Mouse (Mus musculus): ENCODE data around the gene Ltbp2. TPM values are rescaled to one million over a fixed set of nuclear protein-coding genes. Genes with fewer than 3 reads are reported as not detected.

Ltbp2 gene
- polyA plus RNA-seq, 1 experiment from 2014 or later: 0.93 TPM

DNA sequence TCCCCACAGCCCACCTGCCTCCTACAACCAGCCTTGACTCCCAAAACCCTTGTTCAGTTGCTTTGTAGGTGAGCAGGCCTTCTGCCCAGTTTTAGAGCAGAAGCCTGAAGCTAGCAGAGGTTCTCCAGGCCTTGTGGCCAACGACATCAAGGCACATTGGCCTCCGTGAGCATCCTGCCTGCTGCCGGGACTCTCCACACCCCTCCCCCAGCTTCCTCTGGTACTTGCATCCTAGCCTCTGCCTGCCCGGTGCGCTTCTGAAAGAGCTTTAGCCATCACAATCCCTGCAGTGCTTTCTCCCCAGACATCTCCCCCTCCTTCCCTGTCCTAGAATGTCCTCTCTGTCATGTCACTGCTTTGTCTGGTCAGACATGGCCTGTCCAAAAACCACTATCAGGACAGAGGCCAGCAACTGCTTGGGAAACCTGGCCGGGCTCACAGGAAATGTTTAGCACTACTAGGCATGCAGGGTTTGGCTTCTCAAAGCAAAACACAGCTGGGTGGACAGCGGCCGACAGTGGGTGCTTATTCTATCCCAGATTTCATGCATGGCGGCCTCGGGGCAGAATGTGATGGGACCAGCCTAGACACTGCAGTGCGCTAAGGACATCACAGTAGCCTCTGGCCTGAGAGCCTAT is 24.8 kb downstream of the Ltbp2 start:
- WGBS: 35% methylated on average over 11 of the region's 11 CpGs
- peaks cover 27% of the 10 kb centered on the region; the same call in 1 of the 2 replicates for H3K4me1 ChIP-seq

DNA sequence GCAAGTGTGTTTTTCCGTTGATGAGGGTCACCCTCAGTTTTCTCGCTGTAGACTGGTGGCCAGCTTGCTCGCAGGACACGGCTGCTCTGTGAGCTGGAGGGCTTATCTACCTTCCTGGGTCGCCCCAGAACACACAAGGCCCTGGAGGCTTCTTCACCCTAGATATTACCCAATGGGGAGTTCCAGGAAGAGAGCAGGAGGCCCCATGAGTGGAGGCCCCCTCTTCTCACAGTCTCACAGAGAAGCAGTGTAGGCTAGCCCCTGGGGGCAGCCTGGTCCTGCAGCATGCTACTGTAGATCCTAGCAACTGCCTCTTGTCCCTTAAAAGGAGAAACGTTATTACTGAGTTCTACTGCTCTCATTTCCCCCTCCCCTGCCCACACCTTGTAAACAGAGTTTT is 28.4 kb downstream of the Ltbp2 start:
- Histone ChIP-seq H3K9me3 (no peaks in the 10 kb centered on the region), H3K36me3 (no peaks in the 10 kb centered on the region), H3K4me2 (replicated peaks) (no peak overlapping the region), H3K4me3 (no peak overlapping the region), H3K4me1 (peaks cover 44% of the 10 kb centered on the region), H3K27ac (peak overlapping the region; percentile 50), H3K27me3 (no peaks in the 10 kb centered on the region), H3K9ac (no peak overlapping the region)
- ATAC-seq (ENCODE audit: insufficient number of reproducible peaks, insufficient read depth, low FRiP score, low TSS enrichment): no peak
- 63% methylated on average over 6 of the region's 6 CpGs for WGBS

More for the DNA sequence above, 24.8 kb downstream of the Ltbp2 start:
- H3K27ac ChIP-seq: no peak overlapping the region
- no peaks in the 10 kb centered on the region for H3K9me3 ChIP-seq
- H3K9ac ChIP-seq: no peak overlapping the region
- ATAC-seq (ENCODE audit: insufficient number of reproducible peaks, insufficient read depth, low FRiP score, low TSS enrichment): no peak
- no peak overlapping the region; the same call in 1 of the 2 replicates for H3K4me2 ChIP-seq (replicated peaks)
- H3K36me3 ChIP-seq: no peaks in the 10 kb centered on the region
- H3K4me3 ChIP-seq: no peak overlapping the region
- no peaks in the 10 kb centered on the region for H3K27me3 ChIP-seq

DNA sequence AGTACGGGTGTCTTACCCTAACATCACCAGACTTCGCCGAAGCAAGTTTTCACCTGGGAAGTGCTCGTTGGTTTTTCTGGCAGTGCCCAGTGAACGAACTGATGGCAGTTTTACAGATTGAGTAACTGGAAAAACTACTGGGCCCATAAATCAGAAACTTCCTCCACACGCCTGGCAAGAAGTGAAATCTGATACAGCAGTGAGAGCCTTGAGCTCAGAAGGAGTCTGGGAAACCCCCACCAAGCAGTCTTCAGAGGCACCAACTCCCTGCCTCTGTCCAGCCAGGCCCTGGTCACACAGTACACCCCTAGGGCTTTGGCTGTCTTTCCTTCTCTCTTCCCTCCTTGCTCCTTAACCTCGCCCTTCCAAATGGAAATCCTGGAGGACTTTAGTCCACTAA is 28.9 kb downstream of the Ltbp2 start:
- Histone ChIP-seq H3K36me3 (no peaks in the 10 kb centered on the region), H3K4me1 (peaks cover 47% of the 10 kb centered on the region), H3K4me2 (replicated peaks) (no peak overlapping the region), H3K4me3 (no peak overlapping the region), H3K9me3 (no peaks in the 10 kb centered on the region), H3K9ac (no peak overlapping the region), H3K27me3 (no peaks in the 10 kb centered on the region), H3K27ac (peak overlapping the region; percentile 50)
- WGBS: 32% methylated on average over 7 of the region's 7 CpGs
- ATAC-seq (ENCODE audit: insufficient number of reproducible peaks, insufficient read depth, low FRiP score, low TSS enrichment): no peak

DNA sequence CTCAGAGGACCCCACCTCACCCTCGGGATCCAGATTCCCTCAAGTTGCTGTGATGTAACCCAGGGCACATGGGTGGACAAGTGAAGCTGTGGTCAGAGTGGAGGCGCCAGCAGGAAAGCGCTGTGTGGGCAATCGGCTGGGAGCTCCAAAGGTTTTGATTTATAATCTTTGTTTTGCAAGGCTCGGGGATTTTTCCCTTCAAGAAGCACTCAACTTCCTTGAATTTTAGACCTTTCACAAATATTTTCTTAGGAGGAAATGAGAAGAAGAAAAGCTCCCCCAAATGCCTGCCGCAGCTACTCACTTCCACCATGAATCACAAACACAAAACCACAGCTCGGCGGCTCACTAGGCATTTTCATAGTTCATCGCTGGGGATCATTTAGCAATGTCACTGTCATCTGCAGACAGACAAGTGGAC is 29.7 kb downstream of the Ltbp2 start:
- no peak overlapping the region for H3K4me2 ChIP-seq (replicated peaks)
- WGBS: 64% methylated on average over 9 of the region's 9 CpGs
- ATAC-seq (ENCODE audit: insufficient number of reproducible peaks, insufficient read depth, low FRiP score, low TSS enrichment): no peak

DNA sequence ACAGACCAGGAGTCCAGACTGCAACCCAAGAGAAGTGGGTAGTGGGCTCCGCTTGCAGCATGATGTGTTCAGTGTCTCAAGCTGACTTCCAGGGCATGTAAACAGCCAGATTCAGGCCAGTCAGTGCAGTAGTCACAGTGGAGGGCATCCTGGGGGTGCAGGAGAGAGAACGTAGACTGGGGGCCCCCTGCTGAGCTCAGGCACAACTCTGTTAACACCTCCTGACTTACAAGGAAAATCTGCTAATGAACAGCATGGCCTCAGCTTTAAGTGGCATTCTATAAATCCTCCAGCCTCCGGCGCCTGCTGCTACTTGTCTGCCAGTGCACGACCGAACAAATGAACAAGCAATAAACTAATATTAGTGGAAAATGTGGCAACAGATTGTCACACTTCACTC is 33.6 kb downstream of the Ltbp2 start:
- 0 out of 2 replicates have a peak overlapping the region, but pooled peaks have one; percentile 23 for H3K27ac ChIP-seq
- peaks cover 47% of the 10 kb centered on the region for H3K4me1 ChIP-seq
- no peaks in the 10 kb centered on the region for H3K27me3 ChIP-seq
- no peaks in the 10 kb centered on the region for H3K9me3 ChIP-seq
- no peak overlapping the region for H3K4me3 ChIP-seq
- 66% methylated on average over 6 of the region's 6 CpGs for WGBS
- no peak for ATAC-seq (ENCODE audit: insufficient number of reproducible peaks, insufficient read depth, low FRiP score, low TSS enrichment)
- H3K36me3 ChIP-seq: no peaks in the 10 kb centered on the region
- no peak overlapping the region; the same call in 1 of the 2 replicates for H3K9ac ChIP-seq
- no peak overlapping the region for H3K4me2 ChIP-seq (replicated peaks)

More for the DNA sequence above, 29.7 kb downstream of the Ltbp2 start:
- Histone ChIP-seq H3K27ac (0 out of 2 replicates have a peak overlapping the region, but pooled peaks have one; percentile 36), H3K9ac (no peak overlapping the region), H3K36me3 (no peaks in the 10 kb centered on the region), H3K4me1 (peaks cover 49% of the 10 kb centered on the region), H3K4me3 (no peak overlapping the region), H3K27me3 (no peaks in the 10 kb centered on the region), H3K9me3 (no peaks in the 10 kb centered on the region)

DNA sequence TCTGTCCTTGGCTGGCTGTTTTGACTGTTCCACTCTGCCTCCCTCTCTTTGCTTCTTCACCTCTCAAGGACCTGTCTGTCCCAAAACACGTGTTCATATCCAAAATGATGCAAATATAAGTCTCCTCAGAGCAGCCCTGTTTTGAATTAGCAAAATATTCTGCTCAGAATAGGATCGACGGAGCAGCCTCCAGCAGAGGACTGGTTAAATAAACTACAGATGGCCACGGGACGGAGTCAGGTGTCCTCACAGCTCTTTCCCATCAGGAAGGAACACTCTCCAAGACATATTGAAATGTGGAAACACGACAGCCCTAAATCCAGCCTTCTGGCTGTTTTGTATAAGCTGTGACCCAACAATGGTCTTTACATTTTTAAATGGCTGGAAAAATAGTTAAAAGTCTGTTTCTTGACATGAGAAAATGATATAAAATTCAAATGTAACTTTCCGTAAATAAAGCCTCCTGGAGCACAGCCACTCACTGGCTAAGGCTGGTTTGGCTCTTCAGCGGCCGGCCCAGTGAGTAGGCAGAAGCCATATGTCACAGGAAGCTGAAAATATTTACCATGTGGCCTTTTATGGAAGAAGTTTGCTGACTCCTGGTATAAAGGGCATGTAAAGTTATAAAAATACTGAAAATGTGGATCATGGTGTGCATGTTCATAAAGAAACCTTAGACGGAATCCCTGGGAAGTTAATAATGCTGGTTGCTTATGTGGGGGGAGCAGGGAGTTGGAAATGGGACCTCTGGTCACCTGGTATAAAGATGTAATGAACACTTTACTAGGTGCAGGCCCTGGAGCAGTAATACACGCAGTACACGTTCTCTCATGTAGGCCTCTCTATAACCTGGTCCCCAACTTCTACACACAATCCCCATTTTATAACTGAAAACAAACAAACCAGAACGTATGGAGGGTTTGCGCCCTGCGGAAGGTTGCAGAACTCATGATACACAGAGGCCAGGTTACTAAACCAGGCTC is 34.9 kb downstream of the Ltbp2 start:
- Histone ChIP-seq H3K9ac (no peak overlapping the region), H3K4me3 (no peak overlapping the region), H3K27ac (peak overlapping the region; percentile 37), H3K36me3 (no peaks in the 10 kb centered on the region), H3K27me3 (no peaks in the 10 kb centered on the region), H3K9me3 (no peaks in the 10 kb centered on the region), H3K4me1 (peaks cover 34% of the 10 kb centered on the region), H3K4me2 (replicated peaks) (no peak overlapping the region)
- peak; percentile 69; the same call in 1 of the 2 replicates for ATAC-seq (ENCODE audit: insufficient number of reproducible peaks, insufficient read depth, low FRiP score, low TSS enrichment)
- 41% methylated on average over 15 of the region's 15 CpGs for whole genome bisulfite sequencing

DNA sequence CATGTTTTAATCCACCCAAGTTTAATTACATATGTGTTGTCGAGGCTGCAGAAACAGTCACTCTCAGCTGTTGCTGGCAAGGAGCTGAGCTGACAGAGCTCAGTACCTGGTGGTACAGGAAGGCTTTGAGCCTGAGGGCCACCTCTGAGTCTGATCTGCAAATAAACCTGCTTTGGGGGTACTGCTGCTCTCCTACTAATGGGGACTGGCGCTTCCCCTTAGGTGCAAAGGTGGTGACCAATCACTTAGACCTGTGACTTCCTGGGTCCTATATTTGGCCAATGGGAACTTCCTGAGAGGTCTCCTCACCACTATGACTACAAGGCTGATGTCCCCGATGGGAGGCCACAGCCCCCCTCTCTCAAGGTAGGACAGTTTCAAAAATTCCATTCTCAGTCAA is 35.6 kb downstream of the Ltbp2 start:
- peak; percentile 25; the same call in 1 of the 2 replicates for ATAC-seq (ENCODE audit: insufficient number of reproducible peaks, insufficient read depth, low FRiP score, low TSS enrichment)
- Histone ChIP-seq H3K9ac (no peak overlapping the region), H3K27me3 (no peaks in the 10 kb centered on the region), H3K4me3 (no peak overlapping the region), H3K36me3 (no peaks in the 10 kb centered on the region), H3K4me1 (peaks cover 32% of the 10 kb centered on the region), H3K9me3 (no peaks in the 10 kb centered on the region), H3K27ac (peak overlapping the region; percentile 37; the same call in 1 of the 2 replicates), H3K4me2 (replicated peaks) (no peak overlapping the region)
- WGBS: 57% methylated on average over 3 of the region's 3 CpGs

DNA sequence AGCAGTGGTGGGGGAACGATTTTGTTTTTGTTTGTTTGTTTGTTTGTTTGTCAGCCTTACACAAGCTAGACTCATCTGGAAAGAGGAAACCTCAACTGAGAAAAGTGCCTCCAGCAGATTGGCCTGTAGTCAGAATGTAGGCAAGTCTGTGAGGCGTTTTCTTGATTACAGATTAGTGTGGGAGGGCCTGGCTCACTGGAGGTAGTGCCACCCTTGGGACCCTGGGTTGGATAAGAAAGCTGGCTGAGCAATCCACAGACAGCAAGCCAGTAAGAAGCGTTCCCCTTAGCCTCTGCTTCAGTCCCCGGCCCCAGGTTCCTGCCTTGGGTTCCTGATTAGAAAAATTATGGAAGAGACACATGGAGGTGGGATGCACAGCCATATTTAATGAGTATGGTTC is 36.4 kb downstream of the Ltbp2 start:
- no peak overlapping the region for H3K27ac ChIP-seq
- H3K9me3 ChIP-seq: no peaks in the 10 kb centered on the region
- ATAC-seq (ENCODE audit: insufficient number of reproducible peaks, insufficient read depth, low FRiP score, low TSS enrichment): no peak
- WGBS: 83% methylated on average over 4 of the region's 4 CpGs
- H3K4me2 ChIP-seq (replicated peaks): no peak overlapping the region
- H3K27me3 ChIP-seq: no peaks in the 10 kb centered on the region
- no peak overlapping the region for H3K4me3 ChIP-seq
- H3K36me3 ChIP-seq: no peaks in the 10 kb centered on the region
- H3K9ac ChIP-seq: no peak overlapping the region
- H3K4me1 ChIP-seq: peaks cover 29% of the 10 kb centered on the region

DNA sequence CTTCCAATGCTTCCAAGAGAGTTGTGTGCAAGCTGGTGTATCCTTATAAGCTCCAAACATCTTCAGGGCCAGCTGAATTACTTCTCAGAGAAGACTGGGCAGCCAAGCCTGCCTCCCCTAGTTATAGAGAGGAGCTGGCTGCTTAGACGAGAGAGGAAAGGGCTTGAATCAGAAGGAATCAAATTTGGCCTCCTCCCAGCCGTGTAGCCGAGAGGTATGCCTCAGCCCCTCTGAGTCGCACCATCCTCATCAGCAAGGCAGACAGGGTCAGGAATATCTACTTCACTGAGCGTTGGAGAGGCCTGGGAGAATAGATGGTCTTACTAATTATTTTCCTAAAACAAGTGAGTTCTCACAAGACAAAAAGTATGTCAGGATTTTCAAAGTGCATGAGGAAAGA is 40.7 kb downstream of the Ltbp2 start:
- WGBS: 84% methylated on average over 5 of the region's 5 CpGs
- Histone ChIP-seq H3K36me3 (no peaks in the 10 kb centered on the region), H3K4me3 (no peak overlapping the region), H3K27ac (no peak overlapping the region), H3K27me3 (no peaks in the 10 kb centered on the region), H3K4me2 (replicated peaks) (no peak overlapping the region), H3K9me3 (no peaks in the 10 kb centered on the region), H3K9ac (no peak overlapping the region), H3K4me1 (peaks cover under 1% of the 10 kb centered on the region; the same call in 1 of the 2 replicates)
- no peak for ATAC-seq (ENCODE audit: insufficient number of reproducible peaks, insufficient read depth, low FRiP score, low TSS enrichment)

DNA sequence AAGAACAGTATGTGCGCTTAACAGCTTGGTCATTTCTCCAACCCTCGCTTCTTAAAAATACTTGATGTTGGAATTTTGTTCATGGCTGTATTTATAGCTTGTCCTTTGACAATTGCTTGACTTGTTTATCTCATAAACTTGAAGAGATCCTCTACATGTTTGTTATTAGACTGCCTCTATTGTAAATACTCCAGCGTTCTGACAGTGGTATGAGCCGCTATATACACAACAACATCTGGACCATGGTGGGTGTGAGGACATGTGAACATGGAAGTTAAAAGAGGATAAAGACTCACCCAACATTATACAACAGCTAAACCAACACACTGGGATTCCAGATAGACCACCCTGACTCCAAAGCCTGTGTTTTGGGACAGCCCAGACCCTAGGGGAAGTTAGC is 41.6 kb downstream of the Ltbp2 start:
- ATAC-seq (ENCODE audit: insufficient number of reproducible peaks, insufficient read depth, low FRiP score, low TSS enrichment): no peak
- H3K27ac ChIP-seq: no peak overlapping the region
- 94% methylated on average over 4 of the region's 4 CpGs for WGBS

DNA sequence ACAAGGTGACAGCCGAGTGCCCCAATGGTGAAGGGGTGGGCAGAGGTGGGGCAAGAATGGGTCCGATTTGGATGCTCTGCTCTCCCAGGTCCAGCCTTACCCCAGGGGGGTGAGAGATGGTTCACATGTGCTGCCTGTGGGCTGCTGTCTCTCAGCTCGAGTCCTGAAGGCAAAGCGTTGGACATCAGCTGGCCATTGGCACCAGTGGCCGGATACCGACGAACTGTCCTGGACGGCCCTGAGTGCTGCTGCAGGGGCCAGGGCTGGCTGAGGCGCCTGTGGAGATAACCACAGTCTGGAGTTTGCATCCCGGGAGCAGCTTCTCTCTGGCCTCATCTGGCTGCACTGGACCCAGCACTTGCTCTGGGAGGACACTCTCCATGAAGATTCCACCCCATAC is 44.7 kb downstream of the Ltbp2 start:
- Histone ChIP-seq H3K4me3 (no peak overlapping the region), H3K9me3 (no peaks in the 10 kb centered on the region), H3K4me2 (replicated peaks) (no peak overlapping the region), H3K9ac (no peak overlapping the region), H3K27ac (no peak overlapping the region), H3K27me3 (0 out of 2 replicates have a peak, but pooled peaks cover 3% of the 10 kb centered on the region), H3K36me3 (no peaks in the 10 kb centered on the region), H3K4me1 (0 out of 2 replicates have a peak, but pooled peaks cover 3% of the 10 kb centered on the region)
- WGBS: 84% methylated on average over 10 of the region's 10 CpGs
- no peak for ATAC-seq (ENCODE audit: insufficient number of reproducible peaks, insufficient read depth, low FRiP score, low TSS enrichment)

More for the DNA sequence above, 41.6 kb downstream of the Ltbp2 start:
- Histone ChIP-seq H3K9me3 (no peaks in the 10 kb centered on the region), H3K4me1 (no peaks in the 10 kb centered on the region), H3K27me3 (no peaks in the 10 kb centered on the region), H3K9ac (no peak overlapping the region), H3K36me3 (no peaks in the 10 kb centered on the region), H3K4me2 (replicated peaks) (no peak overlapping the region), H3K4me3 (no peak overlapping the region)

Data from embryonic facial prominence, embryonic 12.5 days (tissue).